Mouse (Mus musculus) kidney, adult 8-10 months (tissue): ENCODE data around the gene Tnfrsf4.

Experiments
- DNase-seq, 2 experiments: peaks; one replicate each; pipeline ENCODE4 v3.0.0; 2022

Gene Tnfrsf4

DNA sequence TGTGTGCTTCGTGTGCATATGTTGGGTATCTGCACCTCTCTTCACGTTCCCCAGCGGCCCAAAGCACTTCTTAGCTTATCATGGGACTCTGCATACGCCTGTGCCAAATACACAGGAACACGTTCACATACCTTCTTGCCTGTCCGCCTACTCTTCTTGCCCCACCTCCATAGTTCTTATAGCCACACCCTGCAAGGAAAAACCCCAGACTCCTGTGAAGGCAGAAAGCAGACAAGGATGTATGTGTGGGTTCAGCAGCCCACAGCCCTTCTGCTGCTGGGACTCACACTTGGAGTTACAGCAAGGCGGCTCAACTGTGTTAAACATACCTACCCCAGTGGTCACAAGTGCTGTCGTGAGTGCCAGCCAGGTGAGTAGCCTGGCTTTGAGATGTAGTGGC, at the start of gene Tnfrsf4:
TSS of gene Tnfrsf4 (plus strand) at position 207 of the 400 bp plus-strand sequence.
- no peak for DNase-seq

DNA sequence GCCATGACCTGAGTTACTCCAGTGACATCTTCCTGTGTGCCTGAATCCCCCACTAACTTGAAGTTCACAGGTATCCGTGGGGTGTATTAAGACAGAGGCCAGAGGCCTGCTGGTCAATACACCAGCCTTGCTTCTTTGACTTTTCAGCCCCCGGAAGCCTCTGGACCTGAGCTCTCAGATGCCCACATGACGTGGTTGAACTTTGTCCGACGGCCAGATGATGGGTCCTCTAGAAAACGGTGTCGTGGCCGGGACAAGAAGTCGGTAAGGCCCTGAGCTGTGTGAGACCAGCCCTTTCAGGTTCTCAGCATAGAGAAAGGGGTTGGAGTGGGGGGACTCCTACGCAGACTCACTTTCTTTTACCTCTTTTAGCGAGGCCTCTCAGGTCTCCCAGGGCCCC, 49.2 kb upstream of the Tnfrsf4 start:
- DNase-seq = peak; percentile 39 to 54

DNA sequence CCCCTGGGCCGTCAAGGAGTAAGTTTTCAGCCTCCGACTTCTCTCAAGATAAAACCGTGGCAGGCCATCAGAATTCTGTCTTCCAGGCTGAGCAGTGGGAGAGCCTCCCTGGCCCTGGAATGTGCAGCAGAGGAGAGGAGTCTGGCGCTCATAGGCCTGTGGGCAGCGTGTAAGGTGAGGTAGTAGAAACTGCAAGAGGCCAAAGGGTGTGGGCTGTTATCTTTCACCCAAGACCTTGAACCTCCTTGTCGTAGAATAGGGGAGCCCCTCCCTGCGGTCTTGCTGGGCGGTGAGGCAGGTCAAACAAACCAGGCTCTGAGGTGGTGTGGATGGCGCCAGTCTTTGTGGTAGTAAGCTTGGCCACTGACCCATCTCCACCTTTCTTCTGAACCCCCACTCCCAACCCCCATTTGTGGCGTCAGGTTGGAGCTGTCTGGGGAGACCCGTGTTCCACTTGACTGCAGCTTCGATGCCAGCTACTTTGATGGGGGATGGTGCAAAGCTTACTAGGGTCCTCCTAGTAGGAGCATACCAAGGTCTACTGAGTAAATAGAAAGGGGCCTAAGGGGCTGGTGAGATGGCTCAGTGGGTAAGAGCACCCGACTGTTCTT, 44.5 kb upstream of the Tnfrsf4 start:
- no peak for DNase-seq

DNA sequence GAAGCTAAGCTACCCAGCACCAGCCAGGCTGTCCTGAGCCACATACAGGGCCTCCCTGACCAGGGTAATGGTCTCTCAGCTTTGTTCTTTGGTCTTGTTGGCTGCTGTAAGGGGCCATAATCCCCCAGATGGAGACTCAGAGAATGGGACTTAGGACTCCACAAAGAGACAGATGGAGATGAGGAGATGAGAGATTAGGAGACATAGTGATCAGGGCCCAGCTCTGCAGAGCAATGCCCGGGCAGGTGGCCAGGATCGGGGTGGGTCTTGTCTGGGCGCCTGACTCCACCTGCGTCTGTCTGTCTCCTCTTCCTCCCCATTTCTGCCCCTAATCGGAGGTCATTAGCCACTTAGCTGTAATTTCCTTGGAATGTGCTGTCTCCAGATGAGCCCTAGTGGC, 43.4 kb upstream of the Tnfrsf4 start:
- no peak for DNase-seq

DNA sequence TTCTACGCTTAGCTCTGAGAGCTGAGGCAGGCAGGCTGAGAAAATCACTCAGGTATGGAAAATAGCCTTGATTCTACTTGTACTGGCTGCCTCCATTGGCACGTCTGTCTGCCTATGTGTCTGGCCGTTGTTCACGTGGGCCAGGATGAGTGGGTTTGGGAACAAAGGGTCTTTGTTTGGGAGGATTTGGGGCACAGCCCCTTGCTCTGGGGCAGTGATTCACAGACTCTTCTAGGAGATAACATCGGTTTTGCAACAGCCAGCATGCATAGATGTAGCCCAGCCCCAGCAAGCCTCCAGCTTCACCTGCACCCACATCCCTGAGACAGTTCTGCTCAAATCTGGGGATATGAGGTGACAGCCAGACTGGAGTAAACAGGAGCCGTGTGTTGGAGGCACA, 41.0 kb upstream of the Tnfrsf4 start:
- no peak for DNase-seq

DNA sequence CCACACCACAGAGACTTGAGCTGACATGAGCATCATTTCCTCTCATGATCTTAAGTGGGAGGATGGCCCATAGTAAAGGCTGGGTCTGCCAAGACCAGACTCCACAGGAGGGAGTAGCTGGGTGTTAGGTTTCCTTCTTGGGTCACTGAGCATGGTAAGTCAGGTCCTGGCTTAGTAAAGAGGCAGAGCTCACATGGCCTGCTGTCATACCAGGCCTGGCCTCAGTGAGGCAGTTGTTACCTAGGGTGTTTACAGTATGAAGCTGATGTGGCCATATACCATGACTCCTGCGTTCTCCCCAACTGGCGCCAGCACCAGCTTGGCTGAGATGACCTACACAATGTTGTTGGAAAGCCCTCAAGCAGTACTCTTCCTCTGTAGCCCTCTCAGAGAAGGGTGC, 40.4 kb upstream of the Tnfrsf4 start:
- DNase-seq = no peak

DNA sequence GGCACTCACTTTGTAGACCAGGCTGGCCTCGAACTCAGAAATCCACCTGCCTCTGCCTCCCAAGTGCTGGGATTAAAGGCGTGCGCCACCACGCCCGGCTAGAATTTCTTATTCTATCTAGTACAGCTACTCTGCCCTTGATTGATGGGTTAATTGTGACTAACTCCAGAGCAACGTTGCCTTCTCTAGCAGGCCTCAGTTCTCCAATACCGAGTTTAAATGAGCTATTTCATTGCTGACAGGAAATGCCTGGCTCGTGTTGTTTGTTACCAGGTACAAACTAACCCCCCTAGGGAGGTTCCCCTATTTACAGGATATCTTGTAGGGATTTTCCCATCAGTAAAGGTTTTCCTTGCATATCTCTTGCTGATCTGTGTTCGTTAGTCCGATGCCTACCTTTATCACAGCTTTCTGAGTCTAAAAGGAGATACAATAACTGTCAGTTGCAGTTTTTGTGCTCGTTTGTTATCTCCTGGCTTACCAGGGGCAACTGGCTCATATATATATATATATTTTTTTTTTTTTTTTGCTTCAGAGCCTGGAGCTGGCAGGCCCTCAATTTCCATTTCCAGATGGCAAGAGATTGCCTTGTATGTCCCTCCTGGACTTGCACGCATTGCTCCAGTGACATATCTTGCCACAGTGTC, 32.1 kb upstream of the Tnfrsf4 start:
- no peak for DNase-seq

DNA sequence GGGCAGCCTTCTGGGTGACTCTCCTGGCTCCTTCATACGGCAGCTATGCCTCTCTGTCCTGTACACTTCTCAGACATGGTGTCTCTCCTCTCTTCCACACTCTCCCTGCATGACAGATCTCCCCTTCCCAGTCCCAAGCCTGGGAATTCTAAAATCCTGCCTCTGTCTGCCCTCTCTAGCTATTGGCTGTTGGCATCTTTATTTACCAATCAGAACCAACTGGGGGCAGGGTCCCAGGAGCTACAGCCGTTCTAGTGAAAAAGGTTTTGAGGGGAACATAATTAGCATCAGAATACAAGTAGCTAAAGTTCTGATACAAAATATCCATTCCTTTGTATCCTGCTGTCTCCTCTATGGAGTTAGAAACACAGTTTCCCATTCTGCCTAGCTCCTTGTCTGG, 29.9 kb upstream of the Tnfrsf4 start:
- DNase-seq = no peak

DNA sequence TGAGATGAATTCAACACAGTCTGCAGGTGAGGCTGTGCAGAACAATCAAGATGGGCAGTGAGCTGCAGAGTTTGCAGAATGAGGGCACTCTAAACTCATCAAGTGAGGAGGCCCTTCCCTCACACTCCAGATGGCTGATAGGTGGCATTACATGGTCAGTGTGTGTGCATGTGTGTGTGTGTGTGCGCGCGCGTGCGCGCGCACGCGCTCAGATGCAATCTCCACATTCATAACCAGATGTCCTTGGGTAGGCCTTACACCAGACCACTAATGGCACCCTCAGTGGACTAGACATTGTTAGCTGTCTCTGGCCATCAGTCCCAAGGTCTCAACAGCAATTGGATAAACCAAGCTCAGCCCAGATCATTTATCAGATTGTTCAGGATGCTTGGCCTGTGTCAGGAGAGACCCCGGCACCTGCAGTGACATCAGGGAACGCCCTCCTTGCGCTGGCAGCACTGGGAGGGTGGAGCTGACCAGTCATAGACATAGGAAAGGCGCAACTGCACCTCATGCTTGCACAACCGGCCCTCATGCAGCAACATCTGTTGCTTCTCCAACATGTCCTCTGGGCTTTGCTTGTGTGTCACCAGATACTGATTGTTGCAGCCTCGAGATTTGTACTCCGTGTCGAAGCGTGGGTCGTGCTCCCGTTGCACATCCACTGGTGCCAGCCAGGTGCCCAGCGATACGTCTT, 22.3 kb upstream of the Tnfrsf4 start:
- peak in 1 of 2 experiments; percentile 24 for DNase-seq

DNA sequence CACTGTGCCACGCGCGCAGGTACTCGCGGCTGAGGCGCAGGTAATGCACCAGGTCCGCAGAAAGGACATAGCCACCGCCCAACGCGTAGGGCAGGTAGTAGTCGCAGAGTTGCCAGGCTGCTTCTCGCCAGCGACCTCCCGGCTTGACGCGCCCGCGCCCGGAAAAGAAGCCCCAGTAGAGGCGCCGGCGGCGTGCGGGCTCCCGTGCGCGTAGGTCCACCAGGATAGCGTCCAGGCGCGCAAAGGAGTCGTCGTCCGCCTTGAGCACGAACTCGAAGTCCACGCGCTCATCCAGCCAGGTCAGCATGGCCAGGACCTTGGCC, 21.8 kb upstream of the Tnfrsf4 start:
- DNase-seq = no peak

DNA sequence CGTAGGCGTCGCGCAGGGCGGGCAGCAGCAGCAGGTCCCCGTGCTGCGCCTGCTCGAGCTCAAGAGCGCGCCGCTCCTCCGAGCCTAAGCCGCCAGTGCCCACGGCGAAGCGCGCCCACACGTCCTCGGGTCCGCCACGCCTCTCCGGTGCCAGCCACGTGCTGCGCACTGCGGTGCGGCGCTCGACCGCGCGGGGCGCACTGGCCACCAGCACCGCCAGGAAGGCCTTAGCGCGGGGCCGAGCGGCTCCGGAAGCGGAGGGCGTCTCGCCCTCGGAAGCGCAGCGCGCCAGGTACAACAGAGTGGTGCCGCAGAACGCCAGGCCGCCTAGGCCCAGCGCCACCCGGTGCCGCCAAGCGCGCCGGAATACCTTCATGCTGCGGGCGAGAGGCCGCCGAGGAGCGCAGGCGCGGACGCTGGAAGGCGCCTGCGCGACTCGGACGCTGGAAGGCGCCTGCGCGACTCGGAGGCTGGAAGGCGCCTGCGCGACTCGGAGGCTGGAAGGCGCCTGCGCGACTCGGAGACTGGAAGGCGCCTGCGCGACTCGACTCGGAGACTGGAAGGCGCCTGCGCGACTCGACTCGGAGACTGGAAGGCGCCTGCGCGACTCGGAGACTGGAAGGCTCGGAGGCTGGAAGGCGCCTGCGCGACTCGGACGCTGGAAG, 21.3 kb upstream of the Tnfrsf4 start, which contains the start of the genes B3galt6 and Sdf4:
TSS of gene B3galt6 (minus strand) at position 409 of the 665 bp plus-strand sequence.
TSS of gene Sdf4 (plus strand) at position 632 of the 665 bp plus-strand sequence.
- DNase-seq = peak; percentile 80 to 82

DNA sequence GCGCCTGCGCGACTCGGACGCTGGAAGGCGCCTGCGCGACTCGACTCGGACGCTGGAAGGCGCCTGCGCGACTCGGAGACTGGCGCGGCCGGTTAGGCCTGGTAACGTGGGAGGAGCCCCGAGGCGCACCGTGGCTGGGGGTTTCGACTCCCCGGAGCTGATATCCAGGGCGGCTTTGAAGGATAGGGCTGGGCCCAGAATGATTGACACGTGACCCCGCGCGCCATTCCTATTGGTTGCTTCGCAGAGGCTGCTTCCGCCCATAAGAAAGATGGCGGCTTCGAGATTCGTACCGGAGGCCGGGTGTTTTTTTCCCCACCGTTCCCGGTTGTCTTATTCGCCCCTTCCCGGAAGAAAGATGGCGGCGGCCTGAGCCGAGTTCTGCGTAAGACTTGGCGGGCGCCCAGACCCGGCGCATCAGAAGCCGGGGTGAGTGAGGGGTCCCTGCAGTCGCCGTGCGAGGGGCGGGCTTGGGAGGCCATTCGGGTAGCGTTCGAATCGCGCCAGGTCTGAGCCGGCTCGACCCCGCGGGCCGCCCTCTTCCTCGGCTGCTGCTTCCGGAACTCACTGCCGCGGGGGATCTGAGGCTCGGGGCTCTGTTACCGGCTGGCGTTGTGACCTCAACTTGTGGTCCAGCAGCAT, 20.6 kb upstream of the Tnfrsf4 start:
- DNase-seq = peak; percentile 95 to 98

DNA sequence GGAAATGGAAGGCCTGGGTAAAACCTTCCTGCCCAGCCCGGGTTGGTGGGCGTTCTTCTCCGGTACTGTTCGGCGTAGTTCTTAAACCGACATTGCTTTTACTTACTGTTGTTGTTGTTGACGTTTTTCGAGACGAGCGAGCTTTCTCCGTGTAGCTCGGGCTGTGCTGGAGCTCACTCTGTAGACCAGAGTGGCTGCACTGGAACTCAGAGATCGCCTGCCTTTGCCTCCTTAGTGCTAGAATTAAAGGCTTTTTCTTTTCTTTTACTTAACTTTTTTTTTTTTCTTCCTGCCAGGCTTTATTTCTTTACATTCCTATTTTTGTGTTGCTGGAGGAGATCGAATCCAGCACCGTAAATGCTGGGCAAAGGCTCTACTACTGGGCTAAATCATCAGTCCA, 20.0 kb upstream of the Tnfrsf4 start:
- DNase-seq = no peak

DNA sequence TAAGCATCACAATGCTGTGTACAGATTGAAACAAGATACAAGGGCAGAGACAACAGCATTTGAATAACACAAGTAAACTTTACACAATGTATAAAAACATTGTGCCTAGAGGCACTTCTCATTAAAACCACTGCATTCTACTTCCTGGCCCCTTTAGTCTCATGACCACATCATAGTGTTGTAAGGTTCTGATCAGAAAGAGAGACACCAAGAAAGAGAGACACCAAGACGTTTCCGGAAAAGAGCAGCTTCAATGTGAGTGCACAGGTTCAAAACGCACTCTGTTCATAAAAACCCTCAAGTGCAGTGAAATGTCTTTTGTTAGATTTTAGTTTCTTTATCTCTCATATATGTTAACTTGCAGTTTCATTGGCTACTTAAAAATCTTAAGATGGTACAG, 9.5 kb upstream of the Tnfrsf4 start:
- no peak for DNase-seq

DNA sequence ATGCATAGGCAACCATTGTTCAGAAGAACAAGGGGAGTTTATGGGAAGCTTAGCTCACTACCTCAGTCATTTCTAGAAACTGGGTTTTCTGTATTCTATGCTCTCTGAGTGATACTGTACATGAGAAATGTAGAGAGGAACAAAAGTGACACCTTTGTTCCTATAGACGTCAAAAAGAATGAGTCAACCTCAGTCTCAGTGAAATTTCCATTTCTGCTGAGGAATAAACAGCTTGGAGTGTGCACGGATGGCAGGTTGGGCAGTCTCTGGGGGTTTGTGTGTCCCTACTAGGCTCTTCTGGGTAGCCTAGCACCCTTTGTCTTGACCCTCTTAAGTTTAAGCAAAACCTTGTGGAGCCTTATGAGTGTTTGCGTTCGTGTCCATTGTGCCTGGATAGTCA, 5.3 kb upstream of the Tnfrsf4 start:
- no peak for DNase-seq

DNA sequence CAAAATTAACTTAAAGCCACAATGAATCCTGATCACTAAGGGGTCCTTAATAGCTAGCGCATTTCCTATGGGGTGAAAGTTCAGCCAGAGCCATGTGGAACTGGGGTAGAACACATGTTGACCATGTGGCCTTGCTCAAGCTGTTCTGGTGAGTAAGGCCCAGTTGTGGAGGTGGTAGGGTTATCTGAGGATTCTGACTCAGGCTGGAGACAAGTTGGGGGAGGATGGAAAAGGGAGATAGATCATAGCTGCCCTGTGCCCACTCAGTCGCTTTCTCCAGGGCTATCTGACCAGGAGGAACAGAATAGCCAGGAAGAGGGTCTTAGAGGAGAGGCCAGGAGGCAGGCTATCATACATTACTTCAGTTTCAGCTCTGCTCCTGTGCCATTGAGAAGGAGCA, 793 bp downstream of the Tnfrsf4 start:
- DNase-seq = no peak

DNA sequence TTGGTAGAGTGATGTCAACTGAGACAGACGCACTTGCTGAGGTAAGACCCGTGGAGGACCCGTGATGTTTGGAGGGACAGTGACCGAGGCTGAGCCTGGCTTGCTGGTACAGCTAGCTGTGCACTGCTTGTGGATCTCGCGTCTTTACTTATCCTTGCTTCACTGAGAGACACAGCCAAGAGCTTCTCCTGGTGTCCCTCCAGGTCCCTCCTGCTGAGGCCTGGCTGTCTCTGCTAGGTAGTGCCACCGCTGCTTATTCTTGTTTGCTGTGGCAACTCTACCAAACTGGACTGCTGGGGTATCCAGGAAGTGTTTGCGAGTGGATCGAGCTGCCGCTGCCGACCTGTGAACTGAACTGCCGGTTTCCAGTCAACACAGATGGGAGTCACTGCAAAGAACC, 6.1 kb downstream of the Tnfrsf4 start:
- DNase-seq = no peak

DNA sequence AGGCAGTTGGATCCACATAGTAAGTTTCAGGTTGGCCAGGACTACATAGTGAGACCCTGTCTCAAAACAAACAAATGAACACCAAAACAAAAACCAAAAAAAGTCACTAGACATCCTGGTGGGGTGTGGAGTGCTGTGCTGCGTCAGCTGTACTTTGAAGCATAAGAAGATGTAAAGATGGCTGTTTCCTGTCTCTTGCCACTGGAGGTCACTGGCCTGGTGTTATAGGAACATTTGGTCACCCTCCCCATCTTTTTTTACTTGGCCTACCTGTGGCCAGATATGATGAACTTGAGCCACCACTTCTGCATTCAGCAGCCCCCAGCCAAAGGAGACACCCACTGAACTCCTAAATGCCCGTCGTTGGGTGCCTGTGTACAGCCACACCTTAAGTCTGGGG, 7.7 kb downstream of the Tnfrsf4 start:
- DNase-seq = no peak

DNA sequence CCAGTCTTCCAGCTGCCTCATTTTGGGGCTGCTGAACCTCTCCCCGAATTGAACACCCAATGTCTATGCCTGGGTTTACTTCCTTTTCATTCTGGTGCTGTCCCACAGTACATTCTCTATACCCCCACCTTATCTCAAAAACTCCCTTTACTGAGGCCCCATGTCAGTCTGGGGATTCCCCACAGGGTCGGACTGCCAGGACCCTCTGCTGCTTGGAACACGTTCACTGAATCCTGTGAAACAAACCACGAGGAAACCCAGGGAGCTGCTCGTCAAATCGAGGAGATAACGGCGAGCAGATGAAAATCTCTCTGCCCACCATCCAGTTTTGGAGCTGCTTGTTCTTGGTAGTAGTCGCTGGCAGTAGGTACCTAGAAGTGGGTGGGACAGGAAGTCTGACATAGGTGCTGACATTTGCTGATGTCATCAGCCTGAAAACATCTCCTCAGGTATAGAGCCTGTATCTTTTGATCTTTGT, 8.3 kb downstream of the Tnfrsf4 start:
- DNase-seq = no peak

DNA sequence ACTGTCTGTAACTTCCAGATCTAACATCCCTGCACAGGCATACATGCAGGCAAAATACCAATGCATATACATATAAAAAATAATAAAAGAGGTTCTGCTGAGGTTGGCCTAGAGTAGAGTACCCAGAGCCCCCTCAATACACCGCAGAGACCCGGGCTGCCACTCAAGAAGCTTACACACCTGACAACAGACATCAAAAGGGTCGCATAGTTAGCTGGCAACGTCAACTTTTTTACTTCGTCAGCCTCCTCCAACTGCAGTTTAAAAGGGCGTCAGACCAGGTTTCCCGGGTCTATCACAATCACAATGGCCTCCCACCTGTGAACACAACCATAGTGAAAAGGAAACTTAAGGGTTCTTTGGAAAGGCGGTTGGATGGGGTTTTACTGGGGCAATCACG, 9.9 kb downstream of the Tnfrsf4 start:
- no peak for DNase-seq

DNA sequence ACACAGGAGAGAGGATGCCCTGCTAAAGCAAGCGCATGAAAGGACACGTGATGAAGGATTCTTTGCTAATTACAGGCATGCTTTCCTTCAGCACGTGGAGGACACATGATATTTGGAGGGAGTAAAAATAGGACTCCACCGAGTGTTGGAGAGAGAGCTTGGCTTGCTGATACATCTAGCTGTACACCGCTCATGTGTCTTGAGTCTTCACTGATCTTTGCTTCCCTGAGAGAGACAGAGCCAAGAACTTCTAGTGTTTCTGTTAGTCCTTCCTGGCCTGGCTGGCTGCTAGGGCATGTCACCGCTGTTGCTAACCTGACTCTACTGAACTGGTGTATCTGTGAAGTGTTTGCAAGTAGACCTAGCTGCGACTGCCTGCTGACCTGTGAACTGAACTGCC, 10.5 kb downstream of the Tnfrsf4 start:
- no peak for DNase-seq

DNA sequence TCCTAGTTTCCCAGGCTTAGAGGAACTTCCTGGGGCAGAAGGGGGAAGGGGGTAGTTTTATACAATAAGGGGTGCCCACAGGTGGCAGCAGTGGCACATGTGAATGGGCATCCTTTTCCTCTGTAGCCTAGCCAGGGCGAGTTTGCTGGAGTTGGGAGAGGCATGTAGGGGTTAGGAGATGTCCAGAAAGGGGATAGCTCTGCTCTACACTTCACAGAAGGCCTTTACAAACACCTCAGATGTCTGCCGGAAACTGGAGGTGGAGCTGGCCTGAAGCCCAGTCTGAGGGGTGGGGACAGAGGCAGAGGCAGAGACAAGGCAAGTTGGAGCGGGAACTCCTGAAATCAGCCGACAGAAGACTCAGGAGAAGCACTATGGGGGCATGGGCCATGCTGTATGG, 12.4 kb downstream of the Tnfrsf4 start, which contains the start of gene Tnfrsf18:
TSS of gene Tnfrsf18 (plus strand) at position 152 of the 400 bp plus-strand sequence.
- DNase-seq = no peak

DNA sequence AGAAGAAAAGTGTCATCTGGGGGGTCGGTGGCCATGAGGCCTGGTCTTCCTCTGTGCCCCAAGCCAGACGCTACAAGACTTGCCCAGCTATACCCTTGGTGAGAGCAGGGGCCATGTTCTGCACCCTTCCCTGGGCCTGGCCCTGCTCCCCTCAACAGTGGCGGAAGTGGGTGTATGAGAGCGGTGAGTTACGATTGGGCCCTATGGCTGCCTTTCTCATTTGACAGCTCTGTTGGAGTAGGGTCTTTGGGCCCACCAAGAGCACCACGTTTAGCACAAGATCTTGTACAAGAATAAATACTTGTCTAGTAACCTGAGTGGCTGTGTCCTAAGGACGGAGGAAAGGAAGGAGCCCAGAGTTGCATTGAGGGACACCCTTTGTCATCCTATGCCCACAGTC, 14.9 kb downstream of the Tnfrsf4 start:
- DNase-seq = no peak
